Mouse (Mus musculus): ENCODE results near the gene Syt16.
A peak's percentile ranks its signal among the peaks of the same experiment; 100 is the strongest.

The Syt16 gene

GRCm38 (mm10) chr12:74219909-74220308 is 222.4 kb downstream of the Syt16 start:
- DNase-seq (ENCODE audit: low read depth, low spot score) = no peak

GRCm38 (mm10) chr12:74220651-74221050 is 223.2 kb downstream of the Syt16 start:
- DNase-seq (ENCODE audit: low read depth, low spot score) = no peak

- no peak for DNase-seq (ENCODE audit: low read depth, low spot score)
Observed at GRCm38 (mm10) chr12:74230808-74231207, 233.3 kb downstream of the Syt16 start.

- no peak for DNase-seq (ENCODE audit: low read depth, low spot score)
Observed at GRCm38 (mm10) chr12:74232845-74233244, 235.4 kb downstream of the Syt16 start.

- DNase-seq (ENCODE audit: low read depth, low spot score) = no peak
Observed at GRCm38 (mm10) chr12:74236191-74236590, 238.7 kb downstream of the Syt16 start.

GRCm38 (mm10) chr12:74238056-74238455 is 240.6 kb downstream of the Syt16 start:
- DNase-seq (ENCODE audit: low read depth, low spot score) = no peak

GRCm38 (mm10) chr12:74238806-74239205 is 241.3 kb downstream of the Syt16 start:
- no peak for DNase-seq (ENCODE audit: low read depth, low spot score)

- no peak for DNase-seq (ENCODE audit: low read depth, low spot score)
Observed at GRCm38 (mm10) chr12:74264846-74265245, 267.4 kb downstream of the Syt16 start.

- no peak for DNase-seq (ENCODE audit: low read depth, low spot score)
Observed at GRCm38 (mm10) chr12:74267049-74267448, 269.6 kb downstream of the Syt16 start.

- no peak for DNase-seq (ENCODE audit: low read depth, low spot score)
Observed at GRCm38 (mm10) chr12:74268644-74269285, 271.3 kb downstream of the Syt16 start.

GRCm38 (mm10) chr12:74272545-74272944 is 275.1 kb downstream of the Syt16 start:
- DNase-seq (ENCODE audit: low read depth, low spot score) = no peak

- no peak for DNase-seq (ENCODE audit: low read depth, low spot score)
Observed at GRCm38 (mm10) chr12:74277265-74277664, 279.8 kb downstream of the Syt16 start.

- no peak for DNase-seq (ENCODE audit: low read depth, low spot score)
Observed at GRCm38 (mm10) chr12:74281403-74281802, 283.9 kb downstream of the Syt16 start.

GRCm38 (mm10) chr12:74282846-74283245 is 285.4 kb downstream of the Syt16 start:
- DNase-seq (ENCODE audit: low read depth, low spot score) = no peak

GRCm38 (mm10) chr12:74284020-74284684 is 286.7 kb downstream of the Syt16 start:
- peak; percentile 82 for DNase-seq (ENCODE audit: low read depth, low spot score)

- no peak for DNase-seq (ENCODE audit: low read depth, low spot score)
Observed at GRCm38 (mm10) chr12:74284685-74285054, 287.2 kb downstream of the Syt16 start.

- DNase-seq (ENCODE audit: low read depth, low spot score) = no peak
Observed at GRCm38 (mm10) chr12:74290983-74291382, 293.5 kb downstream of the Syt16 start.

GRCm38 (mm10) chr12:74293624-74294023 is 296.2 kb downstream of the Syt16 start:
- no peak for DNase-seq (ENCODE audit: low read depth, low spot score)

GRCm38 (mm10) chr12:74296374-74296773 is 298.9 kb downstream of the Syt16 start:
- no peak for DNase-seq (ENCODE audit: low read depth, low spot score)

GRCm38 (mm10) chr12:74301559-74301958 is 304.1 kb downstream of the Syt16 start:
- no peak for DNase-seq (ENCODE audit: low read depth, low spot score)

GRCm38 (mm10) chr12:74303418-74304294 is 306.2 kb downstream of the Syt16 start:
- no peak for DNase-seq (ENCODE audit: low read depth, low spot score)

- no peak for DNase-seq (ENCODE audit: low read depth, low spot score)
Observed at GRCm38 (mm10) chr12:74312611-74313010, 315.1 kb downstream of the Syt16 start.
